Mouse (Mus musculus): ENCODE measurements around the gene Trib2.

DNA sequence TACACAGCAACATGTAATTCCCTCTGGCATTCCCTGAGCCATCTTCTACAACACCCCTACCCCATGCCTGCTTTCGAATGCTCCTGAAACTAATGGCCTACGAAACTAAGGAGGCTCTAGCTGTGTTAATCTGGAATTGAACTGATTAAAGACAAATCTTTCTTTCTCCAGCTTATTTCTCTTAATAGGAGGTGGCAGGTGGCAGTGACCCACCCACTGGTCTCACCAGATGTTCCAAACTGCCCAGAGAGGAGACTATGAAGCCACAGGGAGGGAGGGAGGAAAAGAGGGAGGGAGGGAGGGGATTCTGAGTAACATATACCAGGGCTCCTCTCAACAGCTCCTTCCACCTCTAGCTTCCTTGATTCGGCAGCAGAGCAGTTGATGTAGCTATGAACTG lies 20.8 kb downstream of the Trib2 start:
- TF ChIP-seq EP300 (IDR thresholded peaks at IDR 0.05; ENCODE audit: low read length), result no peak
- TF ChIP-seq JUND (conservative IDR thresholded peaks at IDR 0.05; ENCODE audit: low read depth, low read length), result no peak
- no peak for TF ChIP-seq CTCF (conservative IDR thresholded peaks at IDR 0.05 in 1 of 2, IDR thresholded peaks at IDR 0.05 in 1 of 2; ENCODE audit: low read depth in 2 of 2, low read length in 2 of 2)
- TF ChIP-seq BHLHE40 (IDR thresholded peaks at IDR 0.05; ENCODE audit: low read depth, low read length), result no peak
- no peak for TF ChIP-seq MAX (IDR thresholded peaks at IDR 0.05; ENCODE audit: low read length)
- no peak for TF ChIP-seq KAT2A (IDR thresholded peaks at IDR 0.05; ENCODE audit: insufficient replicate concordance, low read length)
- TF ChIP-seq UBTF (IDR thresholded peaks at IDR 0.05; ENCODE audit: low read depth, low read length), result no peak
- TF ChIP-seq SIN3A (IDR thresholded peaks at IDR 0.05; ENCODE audit: low read length), result no peak
